Mouse (Mus musculus): ENCODE data around the gene Gm45194.

- TF ChIP-seq CTCF (IDR thresholded peaks at IDR 0.05; ENCODE audit: control insufficient read depth, insufficient read depth, insufficient replicate concordance, low read depth, low read length) (no peak), POLR2A (IDR thresholded peaks at IDR 0.05; ENCODE audit: control insufficient read depth, low read depth, low read length) (no peak)
Measured at GRCm38 (mm10) chrX:112242916-112243315, 351.7 kb downstream of the Gm45194 start.
